Mouse (Mus musculus) subcutaneous adipose tissue, adult 2 months (tissue): ENCODE measurements around the gene Bsdc1. TPM values are rescaled to one million over a fixed set of nuclear protein-coding genes. Genes with fewer than 3 reads are reported as not detected.

Source experiments
- polyA plus RNA-seq: library from polyadenylated mRNA; depleted of rRNA; stranded (reverse); fragments of >200 nt; gene quantifications from 2 replicates; pipeline ENCODE4 v1.2.3, GENCODE M21; 2012; ENCODE audit warnings: low replicate concordance; rRNA removed

Bsdc1 gene
- 25.8 and 29.3 TPM in 2 replicates for polyA plus RNA-seq

DNA sequence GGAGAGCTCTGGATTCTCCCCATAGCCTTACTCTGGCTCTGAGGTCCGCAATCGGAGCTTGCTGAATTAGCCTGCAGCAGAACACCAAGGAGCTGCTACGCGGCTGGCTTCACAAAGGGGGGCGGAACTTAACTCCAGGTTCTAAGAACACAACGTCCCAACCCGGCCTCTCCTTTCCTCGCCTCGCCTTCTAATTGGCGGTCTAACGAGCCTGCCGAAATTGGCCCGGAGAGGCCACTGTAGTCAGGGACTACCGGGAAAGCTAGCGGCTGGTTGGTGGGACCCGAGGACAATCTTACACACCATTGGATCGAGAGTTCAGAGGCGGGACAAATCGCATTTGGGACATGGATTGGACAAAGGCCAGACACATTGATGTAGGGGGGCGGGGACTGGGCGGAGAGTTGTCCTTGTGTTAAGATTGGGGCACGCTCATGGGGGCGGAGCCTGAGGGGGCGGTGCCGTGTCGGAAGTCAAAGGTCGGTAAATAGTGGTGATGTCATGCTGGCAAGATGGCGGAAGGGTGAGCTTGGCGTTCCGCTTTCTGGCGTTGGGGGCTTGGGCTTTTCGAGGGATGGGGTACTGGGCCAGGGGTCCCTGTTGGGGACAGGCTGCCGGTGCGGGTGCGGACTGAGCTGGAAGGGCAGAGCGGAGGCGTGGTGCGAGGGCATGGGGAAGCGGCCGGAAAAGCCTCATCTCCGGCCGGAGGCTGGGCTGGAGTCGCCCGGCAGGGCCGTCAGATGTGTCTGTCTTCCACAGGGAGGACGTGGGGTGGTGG, at the start of gene Bsdc1:
Bsdc1 (plus strand) TSS at position 399 of the 778 bp plus-strand sequence.

GRCm38 (mm10) chr4:129440340-129441063, 20.9 kb upstream of the Bsdc1 start, which contains the start of gene Zbtb8b:
Gene Zbtb8b (minus strand): TSS chr4:129440853.

GRCm38 (mm10) chr4:129490972-129491880, 29.8 kb downstream of the Bsdc1 start, which contains the start of the genes Tssk3 and Fam229a:
Gene Tssk3 (minus strand): TSS chr4:129491022.
Gene Fam229a (plus strand): TSS chr4:129491190.

DNA sequence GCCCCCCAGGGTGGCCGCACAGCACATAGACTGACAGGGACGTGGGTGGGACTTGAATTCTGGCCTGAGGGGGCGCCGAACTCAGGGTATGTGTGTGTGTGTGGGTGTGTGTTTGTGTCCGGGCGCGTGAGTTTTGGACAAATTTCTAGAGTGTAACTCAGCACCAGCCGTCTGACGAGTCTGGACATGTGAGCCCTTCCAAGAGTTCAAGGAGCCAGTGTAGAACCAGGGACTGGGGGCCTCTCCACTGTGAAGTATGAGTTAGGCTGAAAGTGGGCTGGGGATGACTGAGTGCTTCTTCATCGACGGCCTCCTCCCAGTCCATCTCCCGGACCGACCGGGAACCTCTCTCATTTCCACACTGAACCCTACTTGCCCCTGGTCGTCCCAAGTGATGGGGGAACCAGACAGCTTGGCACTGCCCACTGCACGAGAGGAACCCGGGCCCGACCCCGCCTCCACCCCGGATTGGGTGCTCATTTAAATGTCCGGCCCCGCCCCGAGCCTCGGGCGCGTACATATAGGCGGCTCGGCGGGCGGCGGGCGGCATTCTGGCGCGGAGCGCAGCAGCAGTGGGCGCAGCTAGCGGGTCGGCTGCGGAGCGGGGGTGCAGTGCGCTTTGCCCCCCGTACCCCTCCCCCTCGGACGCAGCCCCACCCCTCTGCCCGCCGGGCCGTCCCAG, 51.8 kb downstream of the Bsdc1 start, which contains the start of gene Marcksl1:
Marcksl1 (plus strand) TSS at position 496 of the 682 bp plus-strand sequence.

Other genes starting within 250 kb of the Bsdc1 start
- gene C77080, start 200.2 kb upstream of the Bsdc1 start, polyA plus RNA-seq = 7.6 and 26.2 TPM in 2 replicates
- gene Sync, start 174.0 kb upstream of the Bsdc1 start, polyA plus RNA-seq = 2.8 and 8.7 TPM in 2 replicates
- gene Rbbp4, start 126.2 kb upstream of the Bsdc1 start, polyA plus RNA-seq = 33.2 and 50.9 TPM in 2 replicates
- 20.9 and 27.8 TPM in 2 replicates for gene Zbtb8os, start 125.9 kb upstream of the Bsdc1 start, polyA plus RNA-seq
- gene Zbtb8a, start 83.5 kb upstream of the Bsdc1 start, polyA plus RNA-seq = 8.4 and 16.5 TPM in 2 replicates
- gene Zbtb8b, start 20.7 kb upstream of the Bsdc1 start, polyA plus RNA-seq = 0.04 and 0.50 TPM in 2 replicates
- not detected in 2 replicates for gene Tssk3, start 29.4 kb downstream of the Bsdc1 start, polyA plus RNA-seq
- not detected in 2 replicates for gene Fam229a, start 29.6 kb downstream of the Bsdc1 start, polyA plus RNA-seq
- gene Marcksl1, start 52.0 kb downstream of the Bsdc1 start, polyA plus RNA-seq = 9.7 and 138 TPM in 2 replicates
- 74.8 and 88.0 TPM in 2 replicates for gene Hdac1, start 81.1 kb downstream of the Bsdc1 start, polyA plus RNA-seq
- 3.9 and 14.2 TPM in 2 replicates for gene Lck, start 112.1 kb downstream of the Bsdc1 start, polyA plus RNA-seq
- gene Fam167b, start 117.0 kb downstream of the Bsdc1 start, polyA plus RNA-seq = 5.5 and 9.6 TPM in 2 replicates
- gene Eif3i, start 139.1 kb downstream of the Bsdc1 start, polyA plus RNA-seq = 288 and 471 TPM in 2 replicates
- 175 and 198 TPM in 2 replicates for gene Tmem234, start 139.1 kb downstream of the Bsdc1 start, polyA plus RNA-seq
- 3.5 and 5.3 TPM in 2 replicates for gene Dcdc2b, start 152.7 kb downstream of the Bsdc1 start, polyA plus RNA-seq
- gene Iqcc, start 157.5 kb downstream of the Bsdc1 start, polyA plus RNA-seq = 42.7 and 47.4 TPM in 2 replicates
- gene Ccdc28b, start 162.4 kb downstream of the Bsdc1 start, polyA plus RNA-seq = 29.9 and 47.1 TPM in 2 replicates
- 29.3 and 49.8 TPM in 2 replicates for gene Txlna, start 179.5 kb downstream of the Bsdc1 start, polyA plus RNA-seq
- gene Kpna6, start 211.2 kb downstream of the Bsdc1 start, polyA plus RNA-seq = 45.3 and 52.7 TPM in 2 replicates
- gene Tmem39b, start 235.3 kb downstream of the Bsdc1 start, polyA plus RNA-seq = 19.3 and 45.2 TPM in 2 replicates